Mouse (Mus musculus) kidney, embryonic 14.5 days (tissue): ENCODE results near the gene Tgfbi. TPM values are rescaled to one million over a fixed set of nuclear protein-coding genes. Genes with fewer than 3 reads are reported as not detected.

ENCODE experiments used
- ATAC-seq: fragments of 200-750 bp; cut with Nextera tagmentation; 2 replicates; pipeline ENCODE4 v1.8.0; 2017; ENCODE audit warnings: moderate number of reproducible peaks, mild to moderate bottlenecking, moderate TSS enrichment, moderate library complexity; ENCODE audit not compliant: low FRiP score, low TSS enrichment
- H3K27ac ChIP-seq: fragments of 300-500 bp; sonication (generic); 2 replicates; pipeline ENCODE4 v1.5.1; 2014; ENCODE audit warnings: low read depth, mild to moderate bottlenecking, low read length, moderate library complexity, mixed read lengths
- H3K27me3 ChIP-seq: fragments of 300-500 bp; sonication (generic); 2 replicates; pipeline ENCODE4 v1.6.1; 2014; ENCODE audit warnings: mild to moderate bottlenecking, low read length; ENCODE audit not compliant: control insufficient read depth, insufficient read depth
- H3K36me3 ChIP-seq: fragments of 300-500 bp; sonication (generic); 2 replicates; pipeline ENCODE4 v1.6.1; 2014; ENCODE audit warnings: low read length, mixed read lengths; ENCODE audit not compliant: control insufficient read depth, insufficient read depth
- H3K4me1 ChIP-seq: fragments of 300-500 bp; sonication (generic); 2 replicates; pipeline ENCODE4 v1.6.1; 2014; ENCODE audit warnings: low read length, mixed read lengths; ENCODE audit not compliant: control insufficient read depth, insufficient read depth
- H3K4me2 ChIP-seq: fragments of 300-500 bp; sonication (generic); replicated peaks from 2 replicates; pipeline ENCODE4 v1.6.1; 2014; ENCODE audit warnings: low read depth, mild to moderate bottlenecking, low read length
- H3K4me3 ChIP-seq: fragments of 300-500 bp; sonication (generic); 2 replicates; pipeline ENCODE4 v1.5.1; 2014; ENCODE audit warnings: mild to moderate bottlenecking, low read length
- H3K9ac ChIP-seq: fragments of 300-500 bp; sonication (generic); 2 replicates; pipeline ENCODE4 v1.6.1; 2014; ENCODE audit warnings: low read depth, mild to moderate bottlenecking, low read length, moderate library complexity
- H3K9me3 ChIP-seq: fragments of 300-500 bp; sonication (generic); 2 replicates; pipeline ENCODE4 v1.6.1; 2016; ENCODE audit warnings: low read length; ENCODE audit not compliant: control insufficient read depth
- WGBS: fragments of 180-500 bp; shearing (Covaris S2); extraction: QIAGEN DNeasy Blood & Tissue Kit; methylation state at CpG from one replicate; pipeline ENCODE4 v1.1.7; 2014; 5-methylcytosine and 5-hydroxymethylcytosine counted together
- polyA plus RNA-seq: library from polyadenylated mRNA; unstranded; fragments of >200 nt; fragmentation: Nextera tagmentation; extraction: Ambion mirVana; gene quantifications from 2 replicates; pipeline ENCODE4 v1.2.1, GENCODE M21; 2014

Tgfbi gene
- polyA plus RNA-seq, 1 experiment from 2014 or later: 105 TPM

DNA sequence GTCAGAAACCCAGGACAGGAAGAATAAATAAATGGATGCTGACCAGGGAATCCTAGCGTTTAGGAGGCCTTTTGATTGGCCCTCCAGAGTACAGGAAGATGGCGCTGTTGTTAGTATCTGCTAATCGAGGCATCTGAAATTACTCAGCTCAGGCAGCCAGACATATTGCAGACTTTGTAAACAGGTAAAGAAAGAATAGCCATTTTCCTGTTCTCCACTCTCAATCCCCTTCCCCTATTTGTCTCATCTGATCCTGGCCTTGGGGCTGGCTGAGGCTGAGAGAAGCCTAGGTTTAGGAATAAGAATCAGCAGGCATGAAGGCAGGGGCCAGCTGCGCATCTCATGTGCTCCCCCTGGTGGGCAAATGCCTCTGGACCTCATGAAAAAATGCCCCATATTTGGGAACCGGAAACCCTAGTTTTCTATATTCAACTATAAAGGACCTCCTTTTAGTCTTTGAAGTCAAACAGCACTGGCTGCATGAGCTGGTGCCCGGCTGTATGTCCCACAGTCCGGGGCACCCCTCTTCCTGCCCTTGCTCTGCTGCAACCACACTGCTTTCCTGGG, 48.7 kb downstream of the Tgfbi start:
- Histone ChIP-seq H3K9ac (no peak overlapping the region), H3K4me2 (no peak overlapping the region), H3K27ac (no peak overlapping the region), H3K4me1 (peaks cover 28% of the 10 kb centered on the region), H3K27me3 (no peaks in the 10 kb centered on the region), H3K36me3 (no peaks in the 10 kb centered on the region), H3K9me3 (no peaks in the 10 kb centered on the region), H3K4me3 (no peak overlapping the region)
- ATAC-seq: peak; percentile 38; the same call in 1 of the 2 replicates
- 42% methylated on average over 7 of the region's 7 CpGs for WGBS

- Histone ChIP-seq H3K9ac (no peak overlapping the region), H3K4me2 (no peak overlapping the region), H3K36me3 (no peaks in the 10 kb centered on the region), H3K4me1 (peaks cover 22% of the 10 kb centered on the region), H3K27me3 (no peaks in the 10 kb centered on the region), H3K9me3 (no peaks in the 10 kb centered on the region), H3K27ac (no peak overlapping the region), H3K4me3 (no peak overlapping the region)
- no peak for ATAC-seq
- 67% methylated on average over 6 of the region's 6 CpGs for WGBS
Observed at GRCm38 (mm10) chr13:56658931-56659330, 49.6 kb downstream of the Tgfbi start.

- H3K9ac ChIP-seq: 0 out of 2 replicates have a peak overlapping the region, but pooled peaks have one; percentile 2
- no peak overlapping the region for H3K4me3 ChIP-seq
- H3K27me3 ChIP-seq: no peaks in the 10 kb centered on the region
- ATAC-seq: no peak
- WGBS: 59% methylated on average over 7 of the region's 7 CpGs
- H3K4me1 ChIP-seq: 0 out of 2 replicates have a peak, but pooled peaks cover 8% of the 10 kb centered on the region
- no peak overlapping the region for H3K4me2 ChIP-seq
- H3K36me3 ChIP-seq: no peaks in the 10 kb centered on the region
- H3K27ac ChIP-seq: peak overlapping the region; percentile 37; the same call in 1 of the 2 replicates
- no peaks in the 10 kb centered on the region for H3K9me3 ChIP-seq
Observed at GRCm38 (mm10) chr13:56661914-56662621, 52.7 kb downstream of the Tgfbi start.

DNA sequence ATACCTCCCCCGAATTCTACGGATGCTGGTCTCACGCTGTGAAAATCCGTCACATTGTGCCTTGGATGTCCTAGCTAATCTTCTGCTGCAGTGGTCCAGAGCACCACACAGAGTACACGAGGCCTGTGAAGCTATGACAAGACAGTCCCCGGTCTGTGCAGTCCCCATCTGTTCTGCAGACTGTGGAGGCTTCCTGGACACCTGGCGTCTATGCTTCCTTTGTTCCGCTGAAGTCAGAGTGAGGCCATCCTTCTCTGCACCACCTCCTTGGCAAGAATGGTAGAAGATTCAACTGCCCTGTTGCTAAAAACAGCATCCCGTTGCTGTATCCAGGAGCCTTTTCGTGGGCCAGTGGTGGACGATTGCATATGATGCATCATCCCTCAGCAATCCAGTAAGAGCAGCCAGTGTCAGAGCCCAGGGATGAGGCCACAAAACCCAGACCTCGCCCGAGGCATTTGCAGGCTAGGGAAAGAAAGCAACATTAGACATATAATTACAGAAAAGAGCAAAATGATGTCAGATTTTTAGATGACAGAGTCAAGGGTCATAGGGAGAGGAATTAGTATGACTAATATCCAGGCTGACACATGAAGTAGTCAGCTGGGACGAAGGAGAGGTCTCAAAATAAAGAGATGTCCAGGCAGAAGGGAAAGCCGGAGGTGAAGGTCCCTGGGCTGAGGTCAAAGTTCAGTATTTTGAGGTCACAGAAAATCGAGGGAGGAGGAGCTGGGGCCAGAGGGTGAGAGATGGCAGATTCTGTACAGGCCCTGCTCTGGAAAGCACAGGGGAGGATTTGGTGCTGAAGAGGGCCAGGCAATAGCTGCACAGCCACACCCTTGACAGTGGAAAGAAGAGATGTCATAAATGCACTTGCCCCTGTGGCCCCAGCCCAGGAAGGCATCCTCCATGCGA, 55.2 kb downstream of the Tgfbi start:
- no peaks in the 10 kb centered on the region for H3K27me3 ChIP-seq
- WGBS: 67% methylated on average over 17 of the region's 17 CpGs
- H3K27ac ChIP-seq: no peak overlapping the region
- peak overlapping the region; percentile 7; the same call in 1 of the 2 replicates for H3K9ac ChIP-seq
- no peaks in the 10 kb centered on the region for H3K9me3 ChIP-seq
- no peaks in the 10 kb centered on the region for H3K36me3 ChIP-seq
- ATAC-seq: 0 out of 2 replicates have a peak, but pooled peaks have one; percentile 47
- H3K4me1 ChIP-seq: no peaks in the 10 kb centered on the region
- H3K4me2 ChIP-seq: no peak overlapping the region
- no peak overlapping the region for H3K4me3 ChIP-seq

- Histone ChIP-seq H3K27me3 (no peaks in the 10 kb centered on the region), H3K4me3 (no peak overlapping the region), H3K9ac (no peak overlapping the region), H3K27ac (no peak overlapping the region), H3K4me2 (no peak overlapping the region), H3K4me1 (peaks cover 9% of the 10 kb centered on the region), H3K9me3 (no peaks in the 10 kb centered on the region), H3K36me3 (no peaks in the 10 kb centered on the region)
- no peak for ATAC-seq
- WGBS: 63% methylated on average over 11 of the region's 11 CpGs
Observed at GRCm38 (mm10) chr13:56671206-56671605, 61.9 kb downstream of the Tgfbi start.

- Histone ChIP-seq H3K27me3 (no peaks in the 10 kb centered on the region), H3K9ac (no peak overlapping the region), H3K4me3 (no peak overlapping the region), H3K4me1 (peaks cover 28% of the 10 kb centered on the region), H3K4me2 (no peak overlapping the region), H3K27ac (peak overlapping the region; percentile 70; the same call in 1 of the 2 replicates), H3K9me3 (no peaks in the 10 kb centered on the region), H3K36me3 (no peaks in the 10 kb centered on the region)
- ATAC-seq: 0 out of 2 replicates have a peak, but pooled peaks have one; percentile 17
- WGBS: 76% methylated on average over 4 of the region's 4 CpGs
Observed at GRCm38 (mm10) chr13:56677731-56678130, 68.4 kb downstream of the Tgfbi start.

DNA sequence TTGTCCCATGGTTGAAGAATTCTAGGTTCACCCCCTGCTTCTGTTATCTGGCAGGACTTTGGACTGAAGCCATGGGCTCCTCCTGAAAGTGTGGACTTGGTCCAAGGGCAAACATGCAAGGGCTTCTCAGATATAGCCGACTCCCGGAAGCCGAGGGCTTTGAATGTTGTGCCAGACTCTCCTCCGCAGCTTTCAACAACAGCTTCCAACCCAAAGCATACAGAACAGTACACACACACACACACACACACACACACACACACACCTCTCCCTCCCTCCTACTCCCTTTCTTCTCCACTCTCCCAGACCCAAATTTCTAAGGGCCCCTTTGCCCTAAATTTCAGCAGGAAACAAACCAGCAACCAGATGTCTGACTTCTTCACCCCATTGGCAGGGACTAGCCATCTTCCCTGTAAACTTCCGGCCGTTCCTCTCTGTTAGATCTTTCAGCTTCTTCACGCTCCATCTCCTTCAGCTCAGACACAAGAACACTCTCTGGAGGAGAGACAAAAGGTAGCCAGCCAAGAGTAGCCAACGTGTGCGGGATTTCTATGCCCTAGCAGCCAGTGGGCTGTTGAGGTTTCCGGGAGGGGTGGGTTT, 69.0 kb downstream of the Tgfbi start:
- no peak overlapping the region for H3K4me3 ChIP-seq
- H3K4me2 ChIP-seq: no peak overlapping the region
- no peak overlapping the region for H3K9ac ChIP-seq
- H3K27me3 ChIP-seq: no peaks in the 10 kb centered on the region
- H3K4me1 ChIP-seq: peaks cover 25% of the 10 kb centered on the region
- H3K27ac ChIP-seq: peak overlapping the region; percentile 70
- peak; percentile 56 for ATAC-seq
- H3K9me3 ChIP-seq: no peaks in the 10 kb centered on the region
- 16% methylated on average over 10 of the region's 10 CpGs for WGBS
- no peaks in the 10 kb centered on the region for H3K36me3 ChIP-seq

- Histone ChIP-seq H3K4me3 (no peak overlapping the region), H3K4me1 (peaks cover 20% of the 10 kb centered on the region), H3K27ac (peak overlapping the region; percentile 70), H3K36me3 (no peaks in the 10 kb centered on the region), H3K9me3 (no peaks in the 10 kb centered on the region), H3K9ac (0 out of 2 replicates have a peak overlapping the region, but pooled peaks have one; percentile 8), H3K27me3 (no peaks in the 10 kb centered on the region), H3K4me2 (no peak overlapping the region)
- no peak for ATAC-seq
- WGBS: 32% methylated on average over 10 of the region's 10 CpGs
Observed at GRCm38 (mm10) chr13:56678826-56679504, 69.6 kb downstream of the Tgfbi start.
